Mouse (Mus musculus): Measurements from ENCODE around the gene Sap30.

Sap30 gene

DNA sequence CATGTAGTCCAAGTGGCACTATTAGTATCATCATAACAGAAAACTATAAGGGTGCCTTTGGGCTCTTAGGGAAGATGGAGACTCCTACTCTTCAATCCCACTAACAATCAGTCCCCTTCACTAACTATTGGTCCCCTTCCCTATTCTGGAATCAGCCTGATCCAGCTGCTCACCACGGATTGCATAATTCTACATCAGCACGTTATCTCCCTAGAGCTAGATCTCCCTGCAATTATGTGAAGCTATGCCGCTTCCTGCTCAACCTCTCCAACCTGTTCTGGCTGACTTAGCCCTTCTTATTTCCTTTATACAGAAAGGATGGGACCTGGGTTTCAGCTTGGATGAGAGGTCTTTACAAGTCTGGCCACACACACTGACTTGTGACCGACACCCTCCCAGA, 44.4 kb downstream of the Sap30 start:
- no peak for DNase-seq (ENCODE audit: extremely low read depth, low read depth, low spot score)

DNA sequence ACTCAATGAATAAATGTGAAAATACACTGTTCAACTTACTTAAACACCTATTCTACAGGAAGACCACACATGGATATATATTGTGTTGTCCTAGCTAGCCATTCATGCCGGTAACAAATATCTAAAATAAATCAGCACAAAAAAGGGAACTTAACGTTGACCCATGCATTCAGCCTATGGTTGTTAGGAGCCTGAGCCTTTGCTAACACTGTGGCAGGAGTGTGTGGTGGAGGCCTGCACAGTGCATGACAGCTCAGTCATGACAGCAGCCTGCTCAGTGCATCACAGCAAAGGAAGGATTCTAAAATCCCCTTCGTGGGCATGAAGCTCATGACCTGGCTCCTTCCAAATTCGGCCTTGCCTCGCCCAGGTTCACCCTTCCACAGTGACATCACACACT, 46.1 kb downstream of the Sap30 start:
- no peak for DNase-seq (ENCODE audit: extremely low read depth, low read depth, low spot score)

DNA sequence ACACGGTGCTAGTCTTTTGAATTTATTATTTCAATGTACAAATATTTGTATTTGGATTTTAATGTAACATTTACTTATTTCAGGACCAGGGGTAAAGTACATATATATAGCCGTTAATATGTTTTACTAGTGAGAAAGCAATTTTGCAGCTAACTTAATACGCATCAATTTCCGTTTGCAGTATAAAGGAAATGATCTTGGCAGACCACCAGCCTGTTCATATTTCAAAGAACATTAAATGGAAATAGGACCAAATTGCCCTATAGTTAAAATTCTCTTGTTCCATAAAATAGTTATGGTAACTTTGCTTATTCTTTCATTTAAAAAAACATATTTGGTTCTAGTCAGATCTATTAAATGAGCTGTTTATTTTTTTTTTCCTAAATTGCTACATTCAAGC, 46.5 kb downstream of the Sap30 start:
- no peak for DNase-seq (ENCODE audit: extremely low read depth, low read depth, low spot score)

DNA sequence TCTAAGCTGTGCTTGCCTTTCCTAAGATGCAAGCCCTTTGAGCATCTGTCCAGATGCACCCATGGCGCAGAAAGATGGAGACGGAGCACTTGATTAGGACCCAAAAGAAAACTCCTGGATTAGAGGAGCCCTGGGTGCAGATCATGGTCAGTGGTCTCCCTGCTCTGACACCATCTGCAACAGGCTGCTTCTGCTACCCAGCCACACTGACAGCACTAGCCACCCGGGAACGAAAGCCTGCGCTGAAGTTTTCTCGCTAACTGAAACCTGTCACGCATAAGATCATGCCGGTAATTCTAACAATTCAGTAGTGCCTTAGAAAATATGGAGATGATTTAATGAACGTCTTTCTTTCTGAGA, 51.2 kb downstream of the Sap30 start:
- no peak for DNase-seq (ENCODE audit: extremely low read depth, low read depth, low spot score)

DNA sequence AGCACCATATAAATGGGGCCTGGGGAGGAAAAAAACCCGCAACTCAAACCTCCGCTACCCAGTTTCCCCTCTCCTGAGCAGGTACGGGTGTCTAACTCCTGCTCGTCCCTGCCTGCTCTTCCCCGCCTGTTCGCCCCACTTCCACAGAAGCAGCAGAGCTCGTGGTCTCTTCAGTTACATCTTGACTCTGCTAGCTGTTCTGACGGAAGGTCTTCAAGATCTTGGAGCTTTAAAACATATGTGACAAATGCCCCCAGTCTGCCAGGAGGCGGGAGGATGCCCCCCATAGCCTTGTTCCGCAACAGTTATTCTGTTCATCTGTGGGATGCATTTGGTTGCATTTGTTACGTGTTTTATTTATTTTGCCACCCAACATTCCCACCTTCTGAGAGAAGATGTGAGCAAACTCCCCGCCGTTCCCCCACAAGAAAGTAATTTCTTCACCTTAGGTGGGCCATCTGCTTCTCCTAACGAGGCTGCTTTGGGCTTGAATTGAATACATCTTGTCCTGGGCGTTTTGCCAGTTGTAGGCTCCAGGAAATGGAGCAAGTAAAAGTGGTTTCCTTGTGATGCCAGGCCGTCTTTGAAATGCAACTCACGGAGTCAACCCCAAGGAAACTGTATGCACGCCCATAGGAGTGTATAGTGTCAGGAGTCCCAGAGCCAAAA, 51.8 kb downstream of the Sap30 start:
- no peak for DNase-seq (ENCODE audit: extremely low read depth, low read depth, low spot score)

DNA sequence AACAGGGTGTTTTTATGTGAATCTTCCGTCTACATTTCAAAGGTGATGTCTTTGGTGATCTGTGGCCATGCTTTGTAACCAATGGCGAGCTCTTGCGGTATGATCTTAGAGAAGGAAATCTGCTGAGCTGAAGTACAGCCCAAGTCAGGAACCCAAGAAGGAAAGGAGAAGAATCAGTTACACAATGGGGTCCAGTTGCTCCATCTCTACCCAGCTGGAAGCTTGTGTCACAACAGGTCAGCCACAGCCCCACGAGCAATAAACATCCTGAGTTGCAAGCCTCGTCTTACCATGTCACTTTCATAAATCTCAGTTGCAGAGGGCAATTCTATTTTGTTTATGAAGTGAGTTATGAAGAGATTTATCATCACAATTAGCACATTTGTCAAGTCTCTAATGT, 54.9 kb downstream of the Sap30 start:
- no peak for DNase-seq (ENCODE audit: extremely low read depth, low read depth, low spot score)
